Mouse (Mus musculus): ENCODE results near the gene Rragd.

Gene Rragd

DNA sequence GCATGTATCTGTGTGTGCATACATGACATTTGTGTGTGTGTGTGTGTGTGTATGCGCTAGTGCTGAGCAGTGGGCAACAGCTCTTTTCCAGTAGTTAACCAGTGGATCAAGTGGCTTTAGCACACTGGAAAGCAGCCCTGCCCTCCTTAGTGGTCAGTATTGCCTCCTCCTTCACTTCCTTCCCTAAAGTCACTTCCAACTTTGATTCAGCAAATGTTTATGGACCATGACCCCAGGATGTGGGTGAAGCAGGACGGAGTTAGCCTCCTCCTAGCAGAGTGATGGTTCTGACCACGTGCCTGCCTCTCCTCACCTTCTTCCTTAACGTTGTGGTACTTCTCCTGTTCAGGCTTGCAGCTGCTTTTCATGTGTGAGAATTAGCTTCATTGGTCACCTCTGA, 57.0 kb downstream of the Rragd start:
- DNase-seq (ENCODE audit: low spot score in 2 of 2): no peak

DNA sequence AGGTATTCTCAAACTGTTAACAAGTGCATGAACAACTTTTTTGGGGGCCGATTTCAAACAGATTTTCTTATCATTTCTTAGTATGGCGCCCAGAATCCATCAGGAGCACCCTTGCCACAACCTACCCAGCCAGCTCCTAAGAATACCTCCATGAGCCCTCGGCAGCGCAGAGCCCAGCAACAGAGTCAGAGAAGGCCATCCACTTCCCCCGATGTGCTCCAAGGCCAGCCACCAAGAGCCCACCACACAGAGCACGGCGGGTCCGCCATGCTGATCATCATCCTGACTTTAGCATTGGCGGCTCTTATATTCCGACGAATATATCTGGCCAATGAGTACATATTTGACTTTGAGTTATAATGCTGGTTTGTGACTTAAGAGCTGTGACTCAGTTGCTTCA, 66.8 kb downstream of the Rragd start:
- no peak for DNase-seq (ENCODE audit: low spot score in 2 of 2)

GRCm38 (mm10) chr4:33052055-33052454, 69.2 kb downstream of the Rragd start:
- DNase-seq (ENCODE audit: low spot score in 2 of 2): no peak

GRCm38 (mm10) chr4:33052650-33053049, 69.8 kb downstream of the Rragd start:
- no peak for DNase-seq (ENCODE audit: low spot score in 2 of 2)

DNA sequence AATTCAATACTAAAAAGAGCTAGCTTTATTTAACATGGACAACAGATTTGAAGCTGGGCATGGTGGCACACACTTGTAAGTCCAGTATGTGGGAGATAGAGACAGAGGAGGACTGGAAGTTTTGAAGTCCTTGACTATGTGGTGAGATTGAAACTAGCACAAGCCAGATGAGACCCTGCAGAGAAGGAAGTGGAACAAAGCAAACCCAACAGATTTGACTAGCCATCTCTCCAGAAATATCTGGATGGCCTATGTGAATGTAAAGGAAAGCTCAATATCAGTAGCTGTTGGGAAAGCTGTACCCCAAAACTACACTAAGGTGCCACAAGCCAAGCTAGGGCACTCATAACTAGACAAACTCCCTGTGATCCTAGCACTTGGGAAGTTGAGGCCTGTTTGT, 71.6 kb downstream of the Rragd start:
- DNase-seq (ENCODE audit: low spot score in 2 of 2): no peak

GRCm38 (mm10) chr4:33056317-33056716, 73.5 kb downstream of the Rragd start:
- DNase-seq (ENCODE audit: low spot score in 2 of 2): no peak

DNA sequence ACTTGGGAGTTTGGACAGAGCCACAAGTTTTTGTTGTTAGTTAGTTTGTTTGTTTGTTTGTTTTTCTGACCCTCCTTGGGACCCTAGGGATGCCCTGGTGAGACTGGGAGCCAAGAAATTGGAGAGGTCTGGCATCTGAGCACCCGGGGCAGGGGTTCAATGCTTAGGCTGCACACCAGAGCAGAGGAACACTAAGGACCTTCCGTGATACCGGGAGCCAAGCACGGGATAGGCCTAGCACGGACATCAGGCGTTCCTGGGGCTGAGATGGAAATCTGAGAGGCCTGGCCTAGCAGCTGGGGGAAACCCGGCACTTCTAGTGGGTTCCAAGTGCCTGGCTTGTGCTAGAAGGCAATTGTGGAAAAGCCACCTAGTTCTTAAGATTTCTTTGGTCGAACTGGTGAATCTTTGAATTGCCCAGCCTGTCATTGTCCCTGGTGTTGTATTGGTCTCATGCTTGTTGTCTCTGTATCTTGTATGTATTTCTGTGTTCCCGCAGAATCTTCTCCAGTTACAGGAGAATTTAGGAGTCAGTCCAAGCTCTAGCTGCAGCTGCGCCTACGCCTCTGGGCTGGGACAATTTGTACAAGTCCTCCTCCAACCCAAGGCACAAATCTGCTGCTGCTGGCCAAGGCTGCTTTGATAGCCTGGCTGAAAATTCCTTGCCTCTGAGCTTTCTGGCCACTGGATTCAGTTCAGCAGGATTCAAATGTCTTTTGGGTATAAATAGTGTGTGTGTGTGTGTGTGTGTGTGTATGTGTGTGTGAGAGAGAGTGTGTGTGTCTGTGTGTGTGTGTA, 75.3 kb downstream of the Rragd start:
- DNase-seq (ENCODE audit: low spot score in 2 of 2): no peak

DNA sequence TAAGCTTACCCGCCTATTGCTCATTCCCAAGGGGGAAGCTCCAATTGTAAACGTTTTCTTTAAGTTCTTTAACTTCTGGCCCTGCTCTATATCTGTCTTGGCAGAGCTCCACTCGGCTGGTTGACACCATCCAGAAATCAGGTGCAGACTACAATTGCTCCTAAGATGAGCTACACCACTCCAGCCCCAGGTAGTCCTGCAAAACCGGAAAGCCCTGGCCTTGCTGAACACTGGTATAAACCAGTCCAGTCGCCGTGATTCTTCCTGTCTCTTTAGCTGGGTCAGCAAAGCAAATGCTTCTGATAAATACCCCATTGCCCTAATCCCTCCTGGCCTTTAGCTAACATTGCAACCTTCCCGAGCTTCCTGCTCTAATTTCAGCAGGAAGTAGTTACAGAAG, 78.3 kb downstream of the Rragd start:
- no peak for DNase-seq (ENCODE audit: low spot score in 2 of 2)

DNA sequence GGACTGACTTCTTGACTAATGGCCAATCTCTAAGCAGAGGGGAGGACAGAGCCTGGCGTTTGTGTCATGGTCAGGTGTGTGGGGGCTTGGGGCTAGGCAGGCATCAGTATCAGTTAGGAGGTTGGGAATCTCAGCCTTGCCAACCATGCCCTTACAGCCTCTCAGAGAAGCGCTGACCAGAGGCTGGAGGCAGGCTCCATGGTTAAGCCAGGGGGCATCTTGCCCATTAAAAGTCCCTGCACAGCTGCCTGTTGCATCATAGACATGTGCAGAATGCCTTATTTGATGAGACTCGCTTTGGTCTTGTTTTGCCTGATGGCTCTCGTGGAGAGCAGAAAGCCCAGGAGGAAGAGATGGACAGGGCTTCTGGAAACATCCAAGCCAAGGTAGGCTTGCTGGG, 80.1 kb downstream of the Rragd start, which contains the start of gene Gabrr2:
Gene Gabrr2, plus strand, starts transcription at position 19 of the 400 bp plus-strand sequence.
- no peak for DNase-seq (ENCODE audit: low spot score in 2 of 2)

GRCm38 (mm10) chr4:33064986-33065385, 82.1 kb downstream of the Rragd start:
- no peak for DNase-seq (ENCODE audit: low spot score in 2 of 2)

DNA sequence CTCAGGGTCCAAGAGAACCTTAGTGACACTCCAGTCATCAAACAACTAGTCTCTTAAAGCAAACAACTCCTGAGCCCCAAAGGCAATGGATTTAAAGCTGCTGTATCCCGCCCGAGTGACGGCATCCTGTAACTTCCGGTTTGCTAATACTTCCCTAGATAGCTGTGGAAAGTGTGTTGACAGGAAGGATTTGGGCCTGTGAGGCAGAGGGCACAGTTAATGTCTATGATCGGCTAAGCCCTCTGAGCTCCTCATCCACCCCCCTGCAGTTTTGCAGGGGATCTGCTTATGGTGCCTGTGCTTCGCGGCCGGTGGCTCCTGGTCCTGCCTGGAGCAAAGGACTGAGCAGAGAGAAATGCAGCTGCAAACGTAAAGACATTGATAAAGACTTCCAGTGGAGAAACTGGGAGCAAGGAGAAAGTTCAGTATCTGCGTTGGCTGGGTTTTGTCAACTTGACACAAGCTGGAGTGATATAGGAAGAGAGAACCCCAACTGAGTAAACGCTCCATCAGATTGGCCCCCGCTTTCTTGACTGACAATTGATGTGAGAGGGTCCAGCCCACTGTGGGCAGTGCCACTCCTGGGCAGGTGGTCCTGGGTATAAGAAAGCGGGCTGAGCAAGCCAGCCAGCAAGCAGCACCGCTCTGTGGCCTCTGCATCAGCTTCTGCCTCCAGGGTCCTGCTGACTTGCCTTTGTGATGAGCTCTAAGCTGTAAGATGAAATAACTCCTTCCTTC, 83.6 kb downstream of the Rragd start:
- no peak for DNase-seq (ENCODE audit: low spot score in 2 of 2)

DNA sequence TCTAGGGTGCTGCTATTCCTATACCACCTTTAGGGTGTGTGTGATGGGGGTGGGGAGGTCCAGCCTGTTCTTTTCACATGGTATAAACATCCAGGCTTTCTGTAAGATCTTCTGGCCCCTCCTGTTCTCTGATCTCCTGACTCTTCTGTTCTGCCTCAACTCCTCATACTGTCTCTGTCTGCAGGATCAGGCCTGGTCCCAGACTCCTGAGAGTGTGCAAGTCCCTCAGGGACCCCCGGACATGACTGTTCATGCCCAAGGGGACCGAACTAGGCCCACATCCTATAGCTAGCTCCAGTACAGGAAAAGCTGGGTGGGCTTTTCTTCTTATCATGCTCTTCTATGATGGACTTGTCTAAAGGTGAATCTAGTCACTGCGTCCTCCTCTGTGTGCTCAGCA, 84.5 kb downstream of the Rragd start:
- no peak for DNase-seq (ENCODE audit: low spot score in 2 of 2)

DNA sequence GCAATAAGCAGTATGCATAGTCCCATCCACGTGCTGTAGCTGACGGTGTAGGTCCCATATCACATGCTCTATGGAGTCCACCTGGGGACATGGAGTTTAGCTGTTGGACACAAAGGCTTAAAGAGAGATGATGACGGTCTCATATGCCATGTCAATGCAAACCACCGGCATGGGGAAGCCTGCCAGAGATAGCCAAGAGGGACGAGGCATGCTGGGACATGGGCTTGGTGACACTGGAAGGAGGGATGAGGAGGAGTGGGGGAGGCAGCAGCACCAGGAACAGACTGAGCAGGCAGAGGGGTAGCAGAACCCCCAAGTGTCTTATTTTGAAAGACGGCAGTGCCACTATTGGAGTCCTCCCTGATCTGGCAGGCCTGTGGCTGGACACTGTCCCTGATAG, 85.0 kb downstream of the Rragd start:
- no peak for DNase-seq (ENCODE audit: low spot score in 2 of 2)

DNA sequence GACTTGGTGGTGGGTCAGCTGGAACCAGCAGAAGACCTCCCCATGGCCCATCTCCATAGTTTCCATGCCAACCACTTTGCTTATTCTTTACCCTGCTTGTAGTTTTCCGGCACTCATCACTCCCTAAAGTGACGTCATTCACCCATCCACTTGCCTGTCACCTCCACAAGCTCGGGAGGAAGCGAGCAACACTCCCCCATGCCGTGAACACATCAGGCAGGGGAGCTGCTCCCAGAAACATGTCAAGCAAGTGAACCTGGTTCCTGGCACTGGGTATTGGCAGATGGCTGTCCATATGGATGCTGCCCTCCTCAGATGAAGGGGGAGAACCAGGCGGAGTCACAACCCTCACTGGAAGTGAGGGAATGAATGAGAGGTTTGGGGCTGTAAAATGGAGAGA, 86.1 kb downstream of the Rragd start:
- DNase-seq (ENCODE audit: low spot score in 2 of 2): no peak

DNA sequence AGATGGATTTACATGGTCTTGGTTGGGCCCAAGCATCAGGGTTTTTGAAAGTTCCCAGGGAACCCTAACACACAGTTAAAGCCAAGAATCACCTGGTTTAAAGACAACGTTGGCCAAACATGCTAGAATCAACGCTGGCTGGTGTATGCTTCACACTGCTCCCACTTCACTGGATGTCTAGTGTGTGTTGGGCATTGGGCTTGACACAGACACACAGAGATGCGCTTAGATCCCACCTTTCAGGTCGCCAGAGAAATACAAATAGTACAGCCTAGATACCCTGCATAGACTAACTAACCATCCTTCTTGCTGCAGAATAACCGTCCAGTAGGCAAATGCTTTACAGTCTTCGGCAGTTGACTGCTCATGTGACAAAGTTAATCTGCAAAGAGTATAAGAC, 87.5 kb downstream of the Rragd start:
- DNase-seq (ENCODE audit: low spot score in 2 of 2): no peak

GRCm38 (mm10) chr4:33071337-33071736, 88.5 kb downstream of the Rragd start:
- DNase-seq (ENCODE audit: low spot score in 2 of 2): no peak

All from spleen, postnatal 10 days (tissue).